Mouse (Mus musculus): Measurements from ENCODE around the gene Surf2. TPM values are rescaled to one million over a fixed set of nuclear protein-coding genes. Genes with fewer than 3 reads are reported as not detected.

Gene Surf2
- total and polyA plus RNA-seq, 3 experiments: 28.7 to 77.1 (median 43.9) TPM

- dilution Hi-C loops (cut with MboI; ENCODE audit: extremely low pct_ligation_motif_present, extremely low pct_unique_long_range_greater_than_20kb, low sequenced_read_pairs) (no loop called here), in situ Hi-C loops (cut with MboI; ENCODE audit: low pct_ligation_motif_present, low pct_unique_long_range_greater_than_20kb, low sequenced_read_pairs) (loop anchor here (5.0 kb wide), 1 partner anchor 94 kb away; no protein-coding TSS in a partner anchor)
- Histone ChIP-seq H3K4me3 (replicated peaks in 1 of 3; ENCODE audit: low read depth in 2 of 3, low read length in 2 of 3, poor library complexity in 1 of 3) (no peak overlapping the region), H3K36me3 (replicated peaks in 1 of 2; ENCODE audit: control insufficient read depth in 1 of 2, insufficient read depth in 1 of 2, low read length in 1 of 2) (peaks cover 61 to 86% of the 10 kb centered on the region in 2 experiments), H3K9me3 (replicated peaks; ENCODE audit: low read length) (no peaks in the 10 kb centered on the region), H3K27me3 (replicated peaks) (no peaks in the 10 kb centered on the region), H3K9ac (ENCODE audit: insufficient read depth, low read depth) (no peak overlapping the region), H3K79me2 (replicated peaks; ENCODE audit: control insufficient read depth, extremely low read depth, insufficient read depth, poor library complexity, severe bottlenecking) (peaks cover 65% of the 10 kb centered on the region), H3K4me2 (ENCODE audit: insufficient read depth, low read depth, poor library complexity, severe bottlenecking) (no peak overlapping the region), H3K27ac (ENCODE audit: insufficient read depth, low read depth) (no peak overlapping the region), H3K4me1 (ENCODE audit: control insufficient read depth in 1 of 2, insufficient read depth in 2 of 2) (peaks cover 12 to 42% of the 10 kb centered on the region in 2 experiments)
- no peak for TF ChIP-seq MAX (IDR thresholded peaks at IDR 0.05; ENCODE audit: low read length)
- no peak for TF ChIP-seq E2F4 (IDR thresholded peaks at IDR 0.05; ENCODE audit: insufficient replicate concordance, low read depth, low read length)
- no peak for TF ChIP-seq JUN (IDR thresholded peaks at IDR 0.05; ENCODE audit: insufficient read depth, low read depth, low read length)
- TF ChIP-seq ELF1 (IDR thresholded peaks at IDR 0.05; ENCODE audit: low read depth, low read length): no peak
- TF ChIP-seq NELFE (IDR thresholded peaks at IDR 0.05; ENCODE audit: low read depth, low read length): no peak
- TF ChIP-seq EP300 (IDR thresholded peaks at IDR 0.05; ENCODE audit: low read length): no peak
- no peak for TF ChIP-seq PAX5 (IDR thresholded peaks at IDR 0.05; ENCODE audit: low read length)
- no peak for TF ChIP-seq ETS1 (conservative IDR thresholded peaks at IDR 0.05; ENCODE audit: low read depth, low read length)
- no peak for TF ChIP-seq USF2 (conservative IDR thresholded peaks at IDR 0.05; ENCODE audit: low read depth, low read length)
- TF ChIP-seq KAT2A (IDR thresholded peaks at IDR 0.05; ENCODE audit: insufficient replicate concordance, low read length): no peak
- no peak for TF ChIP-seq TBP (conservative IDR thresholded peaks at IDR 0.05; ENCODE audit: low read depth, low read length)
- no peak for TF ChIP-seq BHLHE40 (IDR thresholded peaks at IDR 0.05; ENCODE audit: low read depth, low read length)
- TF ChIP-seq UBTF (IDR thresholded peaks at IDR 0.05; ENCODE audit: low read depth, low read length): no peak
- no peak for TF ChIP-seq JUND (conservative IDR thresholded peaks at IDR 0.05; ENCODE audit: low read depth, low read length)
- TF ChIP-seq POLR2A (IDR thresholded peaks at IDR 0.05; ENCODE audit: low read depth, low read length): no peak
- no peak for DNase-seq (ENCODE audit: extremely low read depth)
These were observed 11.7 kb downstream of the Surf2 start for GRCm38 (mm10) chr2:26927745-26928476.

- Histone ChIP-seq H3K4me2 (ENCODE audit: insufficient read depth, low read depth, poor library complexity, severe bottlenecking) (peak overlapping the region; percentile 30; the same call in 1 of the 2 replicates), H3K4me1 (ENCODE audit: control insufficient read depth in 1 of 2, insufficient read depth in 2 of 2) (peaks cover 21 to 59% of the 10 kb centered on the region in 2 experiments), H3K9ac (ENCODE audit: insufficient read depth, low read depth) (peak overlapping the region; percentile 96; the same call in 1 of the 2 replicates), H3K27ac (ENCODE audit: insufficient read depth, low read depth) (peak overlapping the region; percentile 38; the same call in 1 of the 2 replicates), H3K79me2 (replicated peaks; ENCODE audit: control insufficient read depth, extremely low read depth, insufficient read depth, poor library complexity, severe bottlenecking) (peaks cover 66% of the 10 kb centered on the region), H3K27me3 (replicated peaks) (no peaks in the 10 kb centered on the region), H3K9me3 (replicated peaks; ENCODE audit: low read length) (no peaks in the 10 kb centered on the region), H3K4me3 (replicated peaks in 1 of 3; ENCODE audit: low read depth in 2 of 3, low read length in 2 of 3, poor library complexity in 1 of 3) (peak overlapping the region in 1 of 3 experiments; percentile 14), H3K36me3 (replicated peaks in 1 of 2; ENCODE audit: control insufficient read depth in 1 of 2, insufficient read depth in 1 of 2, low read length in 1 of 2) (peaks cover 38 to 62% of the 10 kb centered on the region in 2 experiments)
- in situ Hi-C loops (cut with MboI; ENCODE audit: low pct_ligation_motif_present, low pct_unique_long_range_greater_than_20kb, low sequenced_read_pairs): no loop called here
- peak; percentile 80 for DNase-seq (ENCODE audit: extremely low read depth)
- TF ChIP-seq ETS1 (conservative IDR thresholded peaks at IDR 0.05; ENCODE audit: low read depth, low read length): no peak
- TF ChIP-seq RAD21 (IDR thresholded peaks at IDR 0.05; ENCODE audit: low read depth, low read length): peak; percentile 76
- no peak for TF ChIP-seq KAT2A (IDR thresholded peaks at IDR 0.05; ENCODE audit: insufficient replicate concordance, low read length)
- no peak for TF ChIP-seq TCF12 (IDR thresholded peaks at IDR 0.05; ENCODE audit: low read depth, low read length)
- no peak for TF ChIP-seq USF1 (IDR thresholded peaks at IDR 0.05; ENCODE audit: low read depth, low read length)
- TF ChIP-seq CHD1 (IDR thresholded peaks at IDR 0.05; ENCODE audit: low read depth, low read length): no peak
- no peak for TF ChIP-seq BHLHE40 (IDR thresholded peaks at IDR 0.05; ENCODE audit: low read depth, low read length)
- peak; percentile 57 to 86 for TF ChIP-seq CTCF (conservative IDR thresholded peaks at IDR 0.05 in 1 of 2, IDR thresholded peaks at IDR 0.05 in 1 of 2; ENCODE audit: low read depth in 2 of 2, low read length in 2 of 2)
- peak; percentile 59 for TF ChIP-seq SMC3 (IDR thresholded peaks at IDR 0.05; ENCODE audit: low read depth, low read length)
- dilution Hi-C loops (cut with MboI; ENCODE audit: extremely low pct_ligation_motif_present, extremely low pct_unique_long_range_greater_than_20kb, low sequenced_read_pairs): no loop called here
These were observed 14.2 kb downstream of the Surf2 start for GRCm38 (mm10) chr2:26930390-26930789.

Measured in CH12.LX (cell line).